Mouse (Mus musculus) heart, embryonic 16.5 days (tissue): ENCODE measurements around the gene Mapk3. TPM values are rescaled to one million over a fixed set of nuclear protein-coding genes. Genes with fewer than 3 reads are reported as not detected.

Experiments used
- ATAC-seq: fragments of 200-750 bp; cut with Nextera tagmentation; replicated peaks from 2 replicates; pipeline ENCODE4 v1.8.0; 2017; ENCODE audit warnings: moderate number of reproducible peaks; ENCODE audit not compliant: insufficient read depth, low FRiP score; ENCODE audit errors: extremely low read depth
- H3K27ac ChIP-seq: fragments of 300-500 bp; sonication (generic); 2 replicates; pipeline ENCODE4 v1.5.1; 2014; ENCODE audit warnings: mild to moderate bottlenecking, low read length, control low read depth, moderate library complexity
- H3K27me3 ChIP-seq: fragments of 300-500 bp; sonication (generic); 2 replicates; pipeline ENCODE4 v1.6.1; 2014; ENCODE audit warnings: low read length, mixed read lengths; ENCODE audit not compliant: control insufficient read depth, insufficient read depth
- H3K36me3 ChIP-seq: fragments of 300-500 bp; sonication (generic); 2 replicates; pipeline ENCODE4 v1.6.1; 2014; ENCODE audit not compliant: control insufficient read depth, insufficient read depth
- H3K4me1 ChIP-seq: fragments of 300-500 bp; sonication (generic); 2 replicates; pipeline ENCODE4 v1.6.1; 2014; ENCODE audit warnings: low read length, mixed read lengths; ENCODE audit not compliant: control insufficient read depth, insufficient read depth
- H3K4me2 ChIP-seq: fragments of 300-500 bp; sonication (generic); 2 replicates; pipeline ENCODE4 v1.6.1; 2014; ENCODE audit warnings: low read depth, mild to moderate bottlenecking, control low read depth, low read length
- H3K4me3 ChIP-seq: fragments of 300-500 bp; sonication (generic); 2 replicates; pipeline ENCODE4 v1.5.1; 2014; ENCODE audit warnings: mild to moderate bottlenecking, control low read depth, low read length
- H3K9ac ChIP-seq: fragments of 300-500 bp; sonication (generic); 2 replicates; pipeline ENCODE4 v1.6.1; 2014; ENCODE audit warnings: low read length, control low read depth
- H3K9me3 ChIP-seq: fragments of 300-500 bp; sonication (generic); replicated peaks from 2 replicates; pipeline ENCODE4 v1.6.1; 2016; ENCODE audit warnings: low read length; ENCODE audit not compliant: control insufficient read depth
- WGBS: fragments of 180-500 bp; shearing (Covaris S2); extraction: QIAGEN DNeasy Blood & Tissue Kit; methylation state at CpG from one replicate; pipeline ENCODE4 v1.1.7; 2014; 5-methylcytosine and 5-hydroxymethylcytosine counted together
- polyA plus RNA-seq: library from polyadenylated mRNA; unstranded; fragments of >200 nt; fragmentation: Nextera tagmentation; extraction: Ambion mirVana; gene quantifications from 2 replicates; pipeline ENCODE4 v1.2.1, GENCODE M21; 2015

Mapk3 gene
- polyA plus RNA-seq, 1 experiment from 2014 or later = 58.6 TPM

GRCm38 (mm10) chr7:126784469-126784868 lies 25.1 kb downstream of the Mapk3 start:
- Histone ChIP-seq H3K4me2 (no peak overlapping the region), H3K4me1 (peaks cover 16% of the 10 kb centered on the region), H3K36me3 (peaks cover 44% of the 10 kb centered on the region), H3K4me3 (no peak overlapping the region), H3K27me3 (no peaks in the 10 kb centered on the region), H3K9ac (no peak overlapping the region), H3K9me3 (no peaks in the 10 kb centered on the region), H3K27ac (no peak overlapping the region)
- ATAC-seq = no peak
- WGBS = 75% methylated on average over 7 of the region's 7 CpGs

GRCm38 (mm10) chr7:126785056-126785455 lies 25.7 kb downstream of the Mapk3 start:
- Histone ChIP-seq H3K27ac (no peak overlapping the region), H3K4me1 (peaks cover 11% of the 10 kb centered on the region), H3K36me3 (peaks cover 49% of the 10 kb centered on the region), H3K9me3 (no peaks in the 10 kb centered on the region), H3K9ac (no peak overlapping the region), H3K4me2 (no peak overlapping the region), H3K27me3 (no peaks in the 10 kb centered on the region), H3K4me3 (no peak overlapping the region)
- no peak for ATAC-seq
- WGBS = 59% methylated on average over 4 of the region's 4 CpGs

- no peak overlapping the region for H3K9ac ChIP-seq
- 89% methylated on average over 14 of the region's 14 CpGs for WGBS
- no peak for ATAC-seq
- H3K4me2 ChIP-seq = no peak overlapping the region
- no peaks in the 10 kb centered on the region for H3K9me3 ChIP-seq
- no peak overlapping the region for H3K4me3 ChIP-seq
- no peak overlapping the region for H3K27ac ChIP-seq
- no peaks in the 10 kb centered on the region for H3K27me3 ChIP-seq
- H3K4me1 ChIP-seq = peaks cover 9% of the 10 kb centered on the region
- H3K36me3 ChIP-seq = peaks cover 49% of the 10 kb centered on the region
Observed at GRCm38 (mm10) chr7:126786142-126786541, 26.7 kb downstream of the Mapk3 start.

GRCm38 (mm10) chr7:126789141-126789540 lies 29.7 kb downstream of the Mapk3 start:
- Histone ChIP-seq H3K4me2 (no peak overlapping the region), H3K9ac (no peak overlapping the region), H3K4me1 (peaks cover 19% of the 10 kb centered on the region), H3K27me3 (no peaks in the 10 kb centered on the region), H3K9me3 (no peaks in the 10 kb centered on the region), H3K27ac (no peak overlapping the region), H3K4me3 (no peak overlapping the region), H3K36me3 (peaks cover 49% of the 10 kb centered on the region)
- ATAC-seq = no peak
- WGBS = 90% methylated on average over 4 of the region's 4 CpGs

- H3K4me2 ChIP-seq = peak within 1 kb of the TSS; percentile 83
- H3K9me3 ChIP-seq = no peaks in the 10 kb centered on the region
- H3K27me3 ChIP-seq = no peaks in the 10 kb centered on the region
- H3K36me3 ChIP-seq = peaks cover 50% of the 10 kb centered on the region
- H3K4me3 ChIP-seq = peak within 1 kb of the TSS; percentile 97
- H3K9ac ChIP-seq = peak within 1 kb of the TSS; percentile 97
- H3K27ac ChIP-seq = peak within 1 kb of the TSS; percentile 94
- WGBS = under 1% methylated on average over 83 of the region's 83 CpGs
- ATAC-seq = peak; percentile 92
- H3K4me1 ChIP-seq = peaks cover 45% of the 10 kb centered on the region
Observed at GRCm38 (mm10) chr7:126791851-126792720, 32.7 kb downstream of the Mapk3 start, which contains the start of gene Ppp4c. Gene Ppp4c, minus strand, starts transcription at chr7:126792496.

- no peaks in the 10 kb centered on the region for H3K9me3 ChIP-seq
- WGBS = 15% methylated on average over 11 of the region's 11 CpGs
- H3K4me3 ChIP-seq = peak overlapping the region; percentile 97
- peak overlapping the region; percentile 59 for H3K9ac ChIP-seq
- H3K27ac ChIP-seq = peak overlapping the region; percentile 94
- ATAC-seq = no peak
- no peaks in the 10 kb centered on the region for H3K27me3 ChIP-seq
- H3K4me1 ChIP-seq = peaks cover 49% of the 10 kb centered on the region
- peak overlapping the region; percentile 66 for H3K4me2 ChIP-seq
- H3K36me3 ChIP-seq = peaks cover 44% of the 10 kb centered on the region
Observed at GRCm38 (mm10) chr7:126792721-126793443, 33.5 kb downstream of the Mapk3 start.

- Histone ChIP-seq H3K27me3 (no peaks in the 10 kb centered on the region), H3K4me1 (peaks cover 49% of the 10 kb centered on the region), H3K36me3 (peaks cover 41% of the 10 kb centered on the region), H3K4me3 (no peak overlapping the region), H3K4me2 (peak overlapping the region; percentile 13; the same call in 1 of the 2 replicates), H3K9ac (peak overlapping the region; percentile 9; the same call in 1 of the 2 replicates), H3K9me3 (no peaks in the 10 kb centered on the region), H3K27ac (peak overlapping the region; percentile 44; the same call in 1 of the 2 replicates)
- 64% methylated on average over 4 of the region's 4 CpGs for WGBS
- ATAC-seq = no peak
Observed at GRCm38 (mm10) chr7:126793456-126794270, 34.3 kb downstream of the Mapk3 start.

GRCm38 (mm10) chr7:126794271-126794605 lies 34.8 kb downstream of the Mapk3 start:
- Histone ChIP-seq H3K9me3 (no peaks in the 10 kb centered on the region), H3K4me1 (peaks cover 49% of the 10 kb centered on the region), H3K36me3 (peaks cover 35% of the 10 kb centered on the region), H3K4me2 (peak overlapping the region; percentile 13; the same call in 1 of the 2 replicates), H3K4me3 (no peak overlapping the region), H3K9ac (no peak overlapping the region), H3K27ac (peak overlapping the region; percentile 44; the same call in 1 of the 2 replicates), H3K27me3 (no peaks in the 10 kb centered on the region)
- ATAC-seq = no peak
- 55% methylated on average over 4 of the region's 4 CpGs for WGBS
